Mouse (Mus musculus): ENCODE measurements around the gene Usp3. TPM values are rescaled to one million over a fixed set of nuclear protein-coding genes. Genes with fewer than 3 reads are reported as not detected.

Usp3 gene
- polyA plus RNA-seq, 1 experiment from 2014 or later: 50.9 TPM

DNA sequence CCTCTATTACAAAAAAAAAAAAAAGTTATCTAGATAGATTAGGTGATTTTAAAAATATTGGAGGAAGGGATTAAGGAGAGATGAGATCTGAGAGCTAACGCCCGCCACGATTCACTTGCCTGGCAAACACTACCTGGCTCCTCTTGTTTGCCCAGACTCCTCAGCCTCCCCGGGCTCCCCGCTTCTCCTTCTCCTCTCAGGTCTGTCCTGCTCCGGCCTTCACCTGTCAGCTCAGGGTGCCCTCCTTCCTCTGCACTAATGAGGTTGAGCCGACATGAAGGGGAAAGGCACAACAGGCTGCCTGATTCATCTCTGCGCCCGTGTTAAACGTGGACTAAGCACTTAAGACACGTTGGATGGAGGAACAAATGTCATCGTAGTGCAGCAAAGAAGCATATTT lies 13.9 kb upstream of the Usp3 start:
- no peaks in the 10 kb centered on the region for H3K27me3 ChIP-seq (replicated peaks; ENCODE audit: control insufficient read depth, insufficient read depth, low read length)
- no peak for ATAC-seq
- peaks cover 6% of the 10 kb centered on the region for H3K4me1 ChIP-seq (ENCODE audit: control insufficient read depth, insufficient read depth, low read depth, low read length)
- no peak overlapping the region for H3K4me2 ChIP-seq (ENCODE audit: low read length)
- no peaks in the 10 kb centered on the region for H3K36me3 ChIP-seq (ENCODE audit: control insufficient read depth, insufficient read depth, low read length)
- no peak overlapping the region for H3K27ac ChIP-seq (ENCODE audit: low read depth, low read length)
- WGBS: 67% methylated on average over 12 of the region's 12 CpGs
- H3K4me3 ChIP-seq (ENCODE audit: low read length): no peak overlapping the region
- H3K9me3 ChIP-seq (ENCODE audit: control insufficient read depth, low read length): no peaks in the 10 kb centered on the region
- no peak overlapping the region for H3K9ac ChIP-seq (ENCODE audit: low read depth, low read length)

DNA sequence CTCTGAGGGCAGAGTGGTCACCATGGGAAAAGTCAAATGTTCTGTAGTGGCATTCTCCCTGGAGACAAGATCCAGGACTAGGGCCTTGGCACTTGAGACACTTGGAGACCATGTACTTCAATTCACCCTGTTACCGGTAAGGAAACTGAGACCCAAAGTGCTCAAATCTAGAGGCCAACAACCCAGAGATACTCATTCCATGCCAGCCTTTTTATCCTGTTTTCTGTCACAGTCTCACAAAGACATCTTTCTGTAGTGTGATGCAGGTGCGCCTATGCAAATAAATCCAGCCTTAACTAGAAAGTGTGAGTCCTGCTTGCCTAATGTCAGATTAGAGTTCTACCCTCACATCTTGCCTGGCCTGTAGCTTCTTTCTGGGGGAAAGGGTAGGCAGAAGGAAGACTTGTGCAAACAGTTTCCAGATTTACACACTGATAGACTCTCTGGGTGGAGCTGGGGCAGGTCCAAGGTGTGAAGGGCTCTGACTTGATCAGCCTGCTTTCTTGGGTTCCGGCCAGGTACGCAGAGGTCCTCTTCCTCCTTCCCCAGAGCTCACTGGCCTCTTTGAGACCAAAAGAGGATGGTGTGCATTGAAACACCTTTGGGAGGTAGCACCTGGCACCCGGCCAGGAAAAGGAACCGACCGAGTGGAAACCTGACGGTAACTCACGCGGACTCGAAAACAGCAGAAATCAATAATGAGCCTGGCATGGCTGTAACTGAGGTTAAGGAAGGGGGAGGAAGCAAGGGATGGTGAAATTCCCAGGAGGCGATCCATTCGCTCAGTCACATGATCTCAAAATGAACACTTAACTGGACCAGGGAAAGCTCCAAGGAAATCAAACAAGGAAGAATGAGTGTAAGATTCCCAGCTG lies 13.2 kb upstream of the Usp3 start:
- H3K9ac ChIP-seq (ENCODE audit: low read depth, low read length): no peak overlapping the region
- H3K9me3 ChIP-seq (ENCODE audit: control insufficient read depth, low read length): no peaks in the 10 kb centered on the region
- no peaks in the 10 kb centered on the region for H3K36me3 ChIP-seq (ENCODE audit: control insufficient read depth, insufficient read depth, low read length)
- H3K4me2 ChIP-seq (ENCODE audit: low read length): no peak overlapping the region
- H3K27ac ChIP-seq (ENCODE audit: low read depth, low read length): no peak overlapping the region
- ATAC-seq: no peak
- H3K4me3 ChIP-seq (ENCODE audit: low read length): no peak overlapping the region
- H3K27me3 ChIP-seq (replicated peaks; ENCODE audit: control insufficient read depth, insufficient read depth, low read length): no peaks in the 10 kb centered on the region
- 0 out of 2 replicates have a peak, but pooled peaks cover 2% of the 10 kb centered on the region for H3K4me1 ChIP-seq (ENCODE audit: control insufficient read depth, insufficient read depth, low read depth, low read length)
- 67% methylated on average over 13 of the region's 13 CpGs for WGBS

DNA sequence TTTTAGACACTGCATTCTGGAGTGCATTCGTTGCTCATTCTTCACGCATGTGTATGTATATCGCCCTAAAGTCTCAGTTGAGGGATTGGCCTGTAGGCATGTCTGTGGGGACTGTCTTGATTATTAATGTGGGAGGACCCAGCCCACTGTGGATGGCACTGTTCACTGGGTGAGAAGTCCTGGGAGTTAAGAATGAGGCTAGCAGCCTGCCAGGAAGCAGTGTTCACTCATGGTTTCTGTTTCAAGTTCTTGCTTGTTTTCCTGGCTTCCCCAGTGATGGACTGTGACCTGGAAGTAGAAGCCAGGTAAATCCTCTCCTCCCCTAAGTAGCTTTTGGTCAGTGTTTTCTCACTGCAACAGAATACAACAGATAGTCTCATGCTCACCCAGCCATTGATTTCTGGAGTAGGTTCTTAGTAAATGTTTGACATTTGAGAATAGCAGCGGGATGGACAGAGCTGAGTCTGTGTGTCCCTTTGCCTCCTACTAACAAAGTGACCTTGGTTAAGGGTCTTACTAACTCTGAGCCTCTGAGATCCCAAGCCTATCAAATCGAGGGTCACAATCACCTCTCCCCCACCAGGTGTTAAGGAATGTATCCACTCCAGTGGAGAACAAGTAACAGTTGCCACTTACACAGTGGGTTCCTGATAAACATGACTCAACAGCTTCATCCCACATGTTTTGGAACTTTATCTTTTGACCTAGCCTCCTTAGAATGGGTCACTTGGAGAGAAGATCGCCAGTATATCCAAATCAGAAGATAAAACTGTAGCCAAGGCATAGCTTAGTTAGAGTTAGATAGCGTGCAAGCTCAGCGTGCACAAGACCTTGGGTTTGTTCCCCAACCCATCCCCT lies 11.6 kb upstream of the Usp3 start:
- Histone ChIP-seq H3K27me3 (replicated peaks; ENCODE audit: control insufficient read depth, insufficient read depth, low read length) (no peaks in the 10 kb centered on the region), H3K4me2 (ENCODE audit: low read length) (no peak overlapping the region), H3K4me1 (ENCODE audit: control insufficient read depth, insufficient read depth, low read depth, low read length) (0 out of 2 replicates have a peak, but pooled peaks cover 2% of the 10 kb centered on the region), H3K9me3 (ENCODE audit: control insufficient read depth, low read length) (no peaks in the 10 kb centered on the region), H3K9ac (ENCODE audit: low read depth, low read length) (no peak overlapping the region), H3K36me3 (ENCODE audit: control insufficient read depth, insufficient read depth, low read length) (no peaks in the 10 kb centered on the region), H3K4me3 (ENCODE audit: low read length) (no peak overlapping the region), H3K27ac (ENCODE audit: low read depth, low read length) (no peak overlapping the region)
- 90% methylated on average over 8 of the region's 8 CpGs for WGBS
- ATAC-seq: no peak

DNA sequence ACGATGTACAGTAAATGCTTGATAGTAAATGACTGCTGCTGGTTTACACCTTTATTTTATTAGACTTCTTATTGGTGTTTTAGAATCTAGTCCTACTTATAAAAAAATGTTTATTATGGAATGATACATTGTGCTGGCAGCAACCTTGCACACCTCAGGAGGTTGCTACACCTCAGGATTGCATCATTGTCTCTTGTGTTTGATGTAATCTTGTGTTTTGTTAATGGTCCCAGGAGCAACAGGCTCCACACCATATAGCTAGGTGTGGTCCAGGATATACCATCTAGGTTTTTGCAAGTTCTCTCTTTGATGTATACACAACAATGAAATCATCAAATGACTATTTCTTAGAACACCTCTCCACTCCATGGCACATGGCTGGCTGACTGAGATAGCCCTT lies 11.0 kb upstream of the Usp3 start:
- WGBS: 93% methylated on average over 1 of the region's 1 CpGs
- Histone ChIP-seq H3K4me2 (ENCODE audit: low read length) (no peak overlapping the region), H3K4me1 (ENCODE audit: control insufficient read depth, insufficient read depth, low read depth, low read length) (0 out of 2 replicates have a peak, but pooled peaks cover 2% of the 10 kb centered on the region), H3K9ac (ENCODE audit: low read depth, low read length) (no peak overlapping the region), H3K9me3 (ENCODE audit: control insufficient read depth, low read length) (no peaks in the 10 kb centered on the region), H3K4me3 (ENCODE audit: low read length) (no peak overlapping the region), H3K27me3 (replicated peaks; ENCODE audit: control insufficient read depth, insufficient read depth, low read length) (no peaks in the 10 kb centered on the region), H3K36me3 (ENCODE audit: control insufficient read depth, insufficient read depth, low read length) (no peaks in the 10 kb centered on the region), H3K27ac (ENCODE audit: low read depth, low read length) (no peak overlapping the region)
- ATAC-seq: no peak

DNA sequence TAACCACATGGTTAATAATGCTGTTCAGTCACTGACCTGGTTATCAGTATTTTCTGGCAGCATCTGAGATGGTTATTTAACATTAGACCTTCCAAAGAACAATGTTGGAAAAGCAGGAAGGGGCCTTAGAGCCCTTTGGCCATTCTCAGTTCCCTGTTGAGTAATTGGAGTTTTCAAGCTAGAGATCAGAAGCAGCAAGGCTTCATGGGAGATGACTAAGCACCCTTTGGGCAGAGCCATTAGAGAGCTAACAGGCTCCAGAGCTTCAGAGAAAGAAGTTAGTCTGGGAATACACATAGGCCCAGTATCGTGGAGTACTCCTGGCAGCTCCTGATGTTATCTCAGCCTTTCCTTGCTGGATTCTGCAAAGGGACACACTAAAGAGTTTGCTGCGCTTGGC lies 8.1 kb upstream of the Usp3 start:
- H3K27ac ChIP-seq (ENCODE audit: low read depth, low read length): no peak overlapping the region
- 77% methylated on average over 2 of the region's 2 CpGs for WGBS

DNA sequence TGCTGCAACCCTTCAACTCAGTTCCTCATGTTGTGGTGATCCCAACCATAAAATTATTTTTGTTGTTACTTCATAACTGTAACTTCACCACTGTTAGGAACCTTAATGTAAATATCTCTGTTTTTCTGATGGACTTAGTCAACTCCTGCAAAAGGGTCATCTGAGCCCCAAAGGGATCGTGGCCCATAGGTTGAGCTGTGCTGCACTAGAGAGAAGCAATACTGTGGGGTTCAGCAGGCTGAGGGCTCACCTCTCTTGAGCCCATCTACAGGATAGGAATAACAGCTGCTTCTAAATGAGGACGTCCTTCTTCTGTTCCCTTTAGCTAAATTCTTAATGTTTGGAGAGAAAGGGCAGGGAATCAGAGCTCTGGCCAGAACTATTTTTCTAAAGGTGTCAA lies 7.6 kb upstream of the Usp3 start:
- 81% methylated on average over 2 of the region's 2 CpGs for WGBS
- H3K27me3 ChIP-seq (replicated peaks; ENCODE audit: control insufficient read depth, insufficient read depth, low read length): no peaks in the 10 kb centered on the region
- H3K4me1 ChIP-seq (ENCODE audit: control insufficient read depth, insufficient read depth, low read depth, low read length): no peaks in the 10 kb centered on the region
- H3K4me2 ChIP-seq (ENCODE audit: low read length): no peak overlapping the region
- no peak overlapping the region for H3K4me3 ChIP-seq (ENCODE audit: low read length)
- H3K9me3 ChIP-seq (ENCODE audit: control insufficient read depth, low read length): no peaks in the 10 kb centered on the region
- H3K9ac ChIP-seq (ENCODE audit: low read depth, low read length): no peak overlapping the region
- H3K27ac ChIP-seq (ENCODE audit: low read depth, low read length): no peak overlapping the region
- no peaks in the 10 kb centered on the region for H3K36me3 ChIP-seq (ENCODE audit: control insufficient read depth, insufficient read depth, low read length)
- ATAC-seq: no peak

More for the DNA sequence above, 8.1 kb upstream of the Usp3 start:
- no peaks in the 10 kb centered on the region for H3K27me3 ChIP-seq (replicated peaks; ENCODE audit: control insufficient read depth, insufficient read depth, low read length)
- no peak overlapping the region for H3K4me3 ChIP-seq (ENCODE audit: low read length)
- H3K4me1 ChIP-seq (ENCODE audit: control insufficient read depth, insufficient read depth, low read depth, low read length): no peaks in the 10 kb centered on the region
- H3K9ac ChIP-seq (ENCODE audit: low read depth, low read length): no peak overlapping the region
- H3K9me3 ChIP-seq (ENCODE audit: control insufficient read depth, low read length): no peaks in the 10 kb centered on the region
- no peak for ATAC-seq
- no peak overlapping the region for H3K4me2 ChIP-seq (ENCODE audit: low read length)
- no peaks in the 10 kb centered on the region for H3K36me3 ChIP-seq (ENCODE audit: control insufficient read depth, insufficient read depth, low read length)

DNA sequence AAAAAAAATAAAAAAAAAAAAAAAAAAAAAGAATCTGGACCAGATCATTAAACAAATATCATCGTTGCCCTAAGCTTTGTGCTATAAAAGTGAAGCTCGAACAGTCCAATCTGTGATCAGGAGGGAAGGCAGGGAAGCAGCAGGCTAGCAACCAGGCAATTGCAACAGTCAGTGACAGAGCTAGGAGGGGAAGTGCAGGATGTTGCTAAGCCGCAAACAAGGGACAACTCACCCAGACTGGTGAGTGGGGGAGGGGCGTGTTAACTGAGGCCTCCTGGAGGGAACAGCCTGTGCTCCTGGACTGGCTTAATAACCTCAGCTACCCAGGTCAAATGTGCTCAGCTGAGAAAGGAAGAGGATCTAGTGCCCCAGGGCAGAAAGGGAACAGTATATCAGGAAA lies 6.6 kb upstream of the Usp3 start:
- 6% methylated on average over 4 of the region's 4 CpGs for WGBS

DNA sequence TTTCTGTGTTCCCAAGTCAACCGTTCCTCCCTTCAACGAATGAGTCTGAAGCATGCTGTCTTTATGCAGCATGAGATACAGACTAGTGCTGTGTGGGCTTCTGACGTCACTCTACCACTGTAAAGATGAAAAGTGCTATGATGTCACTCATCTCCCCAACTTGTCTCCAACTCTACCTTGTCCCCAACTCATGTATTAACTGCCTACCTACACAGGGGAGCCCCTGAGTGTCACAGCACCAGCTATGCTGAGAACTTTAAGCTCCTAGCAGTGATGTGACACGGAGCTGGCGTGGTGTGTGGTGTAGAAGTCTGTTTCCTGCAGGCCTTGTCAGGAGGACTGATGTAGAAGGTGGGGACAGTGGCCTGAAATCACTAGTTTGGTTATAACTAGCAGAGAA lies 5.7 kb upstream of the Usp3 start:
- no peak overlapping the region for H3K9ac ChIP-seq (ENCODE audit: low read depth, low read length)
- ATAC-seq: no peak
- H3K27me3 ChIP-seq (replicated peaks; ENCODE audit: control insufficient read depth, insufficient read depth, low read length): no peaks in the 10 kb centered on the region
- 59% methylated on average over 5 of the region's 5 CpGs for WGBS
- H3K36me3 ChIP-seq (ENCODE audit: control insufficient read depth, insufficient read depth, low read length): no peaks in the 10 kb centered on the region
- H3K27ac ChIP-seq (ENCODE audit: low read depth, low read length): no peak overlapping the region
- H3K4me1 ChIP-seq (ENCODE audit: control insufficient read depth, insufficient read depth, low read depth, low read length): peaks cover 2% of the 10 kb centered on the region; the same call in 1 of the 2 replicates
- H3K4me2 ChIP-seq (ENCODE audit: low read length): no peak overlapping the region
- H3K4me3 ChIP-seq (ENCODE audit: low read length): no peak overlapping the region
- no peaks in the 10 kb centered on the region for H3K9me3 ChIP-seq (ENCODE audit: control insufficient read depth, low read length)

More for the DNA sequence above, 6.6 kb upstream of the Usp3 start:
- Histone ChIP-seq H3K27me3 (replicated peaks; ENCODE audit: control insufficient read depth, insufficient read depth, low read length) (no peaks in the 10 kb centered on the region), H3K9me3 (ENCODE audit: control insufficient read depth, low read length) (no peaks in the 10 kb centered on the region), H3K36me3 (ENCODE audit: control insufficient read depth, insufficient read depth, low read length) (no peaks in the 10 kb centered on the region), H3K4me2 (ENCODE audit: low read length) (no peak overlapping the region), H3K9ac (ENCODE audit: low read depth, low read length) (no peak overlapping the region), H3K4me3 (ENCODE audit: low read length) (no peak overlapping the region), H3K27ac (ENCODE audit: low read depth, low read length) (no peak overlapping the region), H3K4me1 (ENCODE audit: control insufficient read depth, insufficient read depth, low read depth, low read length) (no peaks in the 10 kb centered on the region)
- ATAC-seq: no peak

Data from hindbrain, embryonic 16.5 days (tissue).